Mouse (Mus musculus) left cerebral cortex, adult 11 months (tissue): ENCODE measurements around the gene Olfml2b.

Experiments used
- DNase-seq: peaks from one replicate; pipeline ENCODE4 v3.0.0; 2022; ENCODE audit warnings: low spot score

The Olfml2b gene

DNA sequence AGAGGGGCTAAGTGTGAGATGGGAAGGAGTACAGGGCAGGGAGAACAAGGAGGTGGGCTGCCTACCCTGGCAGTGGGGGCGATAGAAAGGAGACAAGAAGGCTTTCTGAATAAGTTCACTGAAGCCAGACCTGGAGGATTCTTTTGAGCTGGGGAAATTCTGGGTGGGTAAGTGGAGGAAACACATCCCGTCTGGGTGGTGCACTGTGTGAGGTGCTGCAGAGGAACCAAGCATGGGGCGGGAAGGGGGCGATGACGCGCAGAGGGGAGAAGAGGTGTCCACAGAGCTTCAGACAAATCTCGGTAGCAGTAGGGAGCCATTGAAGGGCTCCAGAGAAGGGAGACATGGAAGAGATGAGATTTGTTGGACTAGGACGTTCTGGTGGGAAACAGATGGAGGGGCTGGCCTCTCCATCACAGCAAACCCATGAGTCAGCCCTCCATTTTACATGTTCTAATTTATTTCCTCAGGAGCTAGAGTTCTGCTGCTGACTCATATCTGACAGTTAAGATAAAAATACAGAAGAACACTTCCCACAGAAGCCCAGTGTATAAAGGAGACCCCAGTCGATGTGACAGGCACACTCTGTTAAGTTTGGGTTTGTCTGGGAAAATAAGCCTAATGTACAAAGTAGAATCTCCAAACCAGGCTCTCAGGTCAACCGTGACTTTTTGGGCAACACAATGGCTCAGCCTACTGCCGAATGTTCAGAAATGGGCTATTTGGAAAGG lies 87.7 kb downstream of the Olfml2b start:
- DNase-seq: peak; percentile 57
